Mouse (Mus musculus): ENCODE measurements around the gene Hrh2. TPM values are rescaled to one million over a fixed set of nuclear protein-coding genes. Genes with fewer than 3 reads are reported as not detected.

The Hrh2 gene
- polyA plus RNA-seq (2015; fragmentation: Nextera tagmentation; extraction: Ambion mirVana), result 0.06 and 0.11 TPM in 2 replicates

GRCm38 (mm10) chr13:54192021-54192481 is at the start of gene Hrh2:
Hrh2 (plus strand) TSS chr13:54192129.

Other genes starting within 250 kb of the Hrh2 start
- gene Drd1, start 136.4 kb upstream of the Hrh2 start, polyA plus RNA-seq (2015; fragmentation: Nextera tagmentation; extraction: Ambion mirVana), result 0.19 and 0.24 TPM in 2 replicates
- 42.3 and 51.7 TPM in 2 replicates for gene Sfxn1, start 120.3 kb upstream of the Hrh2 start, polyA plus RNA-seq (2015; fragmentation: Nextera tagmentation; extraction: Ambion mirVana)
- 6.5 and 6.6 TPM in 2 replicates for gene Cplx2, start 179.2 kb downstream of the Hrh2 start, polyA plus RNA-seq (2015; fragmentation: Nextera tagmentation; extraction: Ambion mirVana)

Measured in adrenal gland, postnatal 0 days (tissue).